In the genomic region with DNA sequence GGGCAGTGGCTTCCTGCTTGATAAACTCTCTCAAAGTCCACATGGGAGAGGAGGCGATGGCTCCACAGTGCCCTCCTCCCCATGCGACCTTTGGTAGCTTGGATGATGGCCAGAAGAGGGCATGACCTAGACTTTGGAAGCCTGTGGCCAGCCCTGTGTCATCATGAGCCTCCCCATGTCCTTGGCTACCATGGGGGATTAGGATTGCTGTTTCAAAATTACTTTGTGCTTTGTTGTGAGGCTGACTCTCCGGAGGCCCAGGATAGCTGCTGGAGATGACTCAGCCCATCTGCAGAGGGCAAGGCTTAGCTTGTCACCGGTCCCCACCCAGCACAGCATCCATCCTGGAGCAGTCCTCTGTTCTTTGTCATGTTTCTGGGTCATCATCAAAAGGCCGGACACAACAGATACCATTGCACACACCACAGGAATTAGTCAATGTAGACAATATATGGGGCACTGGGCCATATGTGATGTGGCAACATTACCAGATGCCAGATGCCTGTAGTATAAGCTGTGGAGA, we compare ENCODE assay signal across 9 mouse cellular contexts. TPM values are rescaled to one million over a fixed set of nuclear protein-coding genes. Genes with fewer than 3 reads are reported as not detected.
DNase-seq lines count a peak whose midpoint lies in the region; ATAC-seq and TF ChIP-seq lines count a peak whose summit lies in the region.
"Had no signal": no experiment of that assay in that cellular context is flagged by ENCODE, and none has a peak within 500 bp of the region (broad histone marks: within the 10 kb centered on the region; RNA-seq: fewer than 3 reads in every experiment).

No protein-coding gene starts in this region.

- H3K27ac ChIP-seq in intestine, embryonic 15.5 days = no peak overlapping the region
- H3K27ac ChIP-seq in liver, embryonic 12.5 days = 0 out of 2 replicates have a peak overlapping the region, but pooled peaks have one; percentile 26
- no peak overlapping the region for H3K27ac ChIP-seq in gastrocnemius, adult 2 months
- H3K27ac ChIP-seq: heart, embryonic 15.5 days had no signal

- H3K27me3 ChIP-seq in intestine, embryonic 15.5 days (replicated peaks) = no peaks in the 10 kb centered on the region
- no peaks in the 10 kb centered on the region for H3K27me3 ChIP-seq in liver, embryonic 12.5 days (replicated peaks)
- H3K27me3 ChIP-seq: heart, embryonic 15.5 days had no signal

- no peaks in the 10 kb centered on the region for H3K9me3 ChIP-seq in intestine, embryonic 15.5 days
- H3K9me3 ChIP-seq in liver, embryonic 12.5 days (replicated peaks) = no peaks in the 10 kb centered on the region
- H3K9me3 ChIP-seq: heart, embryonic 15.5 days had no signal

- H3K4me3 ChIP-seq in intestine, embryonic 15.5 days (replicated peaks) = no peak overlapping the region
- H3K4me3 ChIP-seq in liver, embryonic 12.5 days = no peak overlapping the region
- no peak overlapping the region for H3K4me3 ChIP-seq in gastrocnemius, adult 2 months
- H3K4me3 ChIP-seq: heart, embryonic 15.5 days had no signal

- intact Hi-C loops in gastrocnemius, adult 2 months (cut with DNase I) = no loop called here

- H3K4me1 ChIP-seq in intestine, embryonic 15.5 days (replicated peaks) = no peaks in the 10 kb centered on the region
- H3K4me1 ChIP-seq in liver, embryonic 12.5 days = no peaks in the 10 kb centered on the region
- H3K4me1 ChIP-seq: heart, embryonic 15.5 days had no signal

- no peak for TF ChIP-seq CTCF in gastrocnemius, adult 2 months (IDR thresholded peaks at IDR 0.05)

- 84% methylated on average over 5 of the region's 5 CpGs for WGBS in intestine, embryonic 15.5 days
- 68% methylated on average over 5 of the region's 5 CpGs for WGBS in liver, embryonic 12.5 days (ENCODE audit: insufficient replicate concordance)

- DNase-seq in retina, postnatal 1 day = peak; percentile 58
- no peak for DNase-seq in retina, embryonic 14.5 days (ENCODE audit: low spot score)
- no peak for DNase-seq in left cerebral cortex, adult 11 months (ENCODE audit: low spot score)
- no peak for DNase-seq in gastrocnemius, adult 2 months
- no peak for DNase-seq in urinary bladder, adult 18-20 months (ENCODE audit: low spot score in 2 of 2)
- DNase-seq: cerebellum, adult 9-10 months had no signal

- peak; percentile 74 for ATAC-seq in intestine, embryonic 15.5 days
- ATAC-seq in liver, embryonic 12.5 days = peak; percentile 72

- no peak overlapping the region for H3K4me2 ChIP-seq in intestine, embryonic 15.5 days (replicated peaks)
- H3K4me2 ChIP-seq in liver, embryonic 12.5 days = no peak overlapping the region
- H3K4me2 ChIP-seq: heart, embryonic 15.5 days had no signal

- no peaks in the 10 kb centered on the region for H3K36me3 ChIP-seq in intestine, embryonic 15.5 days
- H3K36me3 ChIP-seq in liver, embryonic 12.5 days = no peaks in the 10 kb centered on the region
- H3K36me3 ChIP-seq: heart, embryonic 15.5 days had no signal

- no peak overlapping the region for H3K9ac ChIP-seq in intestine, embryonic 15.5 days
- H3K9ac ChIP-seq in liver, embryonic 12.5 days = no peak overlapping the region
- H3K9ac ChIP-seq: heart, embryonic 15.5 days had no signal

RNA-seq across cellular contexts. Expression of gene Gpld1, which starts 34.9 kb away (rescaled TPM):
- polyA plus RNA-seq in intestine, embryonic 15.5 days (2015; fragmentation: Nextera tagmentation; extraction: Ambion mirVana) = 2.0 and 3.1 TPM in 2 replicates
- 1.8 TPM in 2 replicates for polyA plus RNA-seq in liver, embryonic 12.5 days (2016; fragmentation: Nextera tagmentation; extraction: Ambion mirVana)
- total RNA-seq in gastrocnemius, adult 2 months (2021) = under 1 TPM; 0.53 to 0.94 TPM

RNA-seq across cellular contexts. Expression of gene Aldh5a1, which starts 40.4 kb away (rescaled TPM):
- polyA plus RNA-seq in intestine, embryonic 15.5 days (2015; fragmentation: Nextera tagmentation; extraction: Ambion mirVana) = 9.6 and 10.3 TPM in 2 replicates
- 3.0 and 3.4 TPM in 2 replicates for polyA plus RNA-seq in liver, embryonic 12.5 days (2016; fragmentation: Nextera tagmentation; extraction: Ambion mirVana)
- total RNA-seq in gastrocnemius, adult 2 months (2021) = 1 to 10 TPM; 7.2 to 8.9 TPM

RNA-seq across cellular contexts. Expression of gene Mrs2, which starts 42.3 kb away (rescaled TPM):
- polyA plus RNA-seq in intestine, embryonic 15.5 days (2015; fragmentation: Nextera tagmentation; extraction: Ambion mirVana) = 15.6 and 17.4 TPM in 2 replicates
- polyA plus RNA-seq in liver, embryonic 12.5 days (2016; fragmentation: Nextera tagmentation; extraction: Ambion mirVana) = 18.3 and 18.7 TPM in 2 replicates
- total RNA-seq in gastrocnemius, adult 2 months (2021) = 10 to 100 TPM; 36.8 to 46.7 TPM
